Mouse (Mus musculus): ENCODE measurements at regions not wholly inside any gene's neighbourhood (a gene's known extent, or its start where the extent isn't known, plus 50 kb on each side); places are given as distances from the start of the nearest gene placed in this dataset.

GRCm38 (mm10) chr16:87044773-87045561 lies 309.0 kb upstream of the N6amt1 start:
- TF ChIP-seq CHD2 (IDR thresholded peaks at IDR 0.05; ENCODE audit: low read depth, low read length) (no peak), MAFK (IDR thresholded peaks at IDR 0.05; ENCODE audit: insufficient read depth, low read depth, low read length) (no peak), ZC3H11A (IDR thresholded peaks at IDR 0.05; ENCODE audit: borderline replicate concordance, low read depth, low read length) (no peak), ZNF384 (IDR thresholded peaks at IDR 0.05; ENCODE audit: low read depth, low read length) (no peak), HCFC1 (IDR thresholded peaks at IDR 0.05; ENCODE audit: borderline replicate concordance, insufficient read depth, low read length) (no peak)
- H3K9me3 ChIP-seq (ENCODE audit: control insufficient read depth, insufficient read depth, low read depth, low read length), result no peaks in the 10 kb centered on the region
- no peaks in the 10 kb centered on the region for H3K4me1 ChIP-seq (ENCODE audit: control insufficient read depth in 2 of 2, insufficient read depth in 2 of 2, low read length in 2 of 2, poor library complexity in 1 of 2)
- H3K9ac ChIP-seq (ENCODE audit: insufficient read depth, low read depth, low read length, poor library complexity, severe bottlenecking), result no peak overlapping the region
- H3K4me3 ChIP-seq (ENCODE audit: insufficient read depth in 1 of 2, low read depth in 1 of 2, low read length in 2 of 2, poor library complexity in 1 of 2, severe bottlenecking in 1 of 2), result no peak overlapping the region
- H3K27ac ChIP-seq (ENCODE audit: insufficient read depth, low read depth, low read length, poor library complexity, severe bottlenecking), result no peak overlapping the region
- in situ Hi-C loops (cut with MboI; ENCODE audit: low sequenced_read_pairs in 2 of 2, unreplicated experiment in 2 of 2), result no loop called here
- no peaks in the 10 kb centered on the region for H3K36me3 ChIP-seq (ENCODE audit: control insufficient read depth, insufficient read depth, low read length, poor library complexity, severe bottlenecking)
- no peak for DNase-seq (ENCODE audit: low read depth, low spot score)

DNA sequence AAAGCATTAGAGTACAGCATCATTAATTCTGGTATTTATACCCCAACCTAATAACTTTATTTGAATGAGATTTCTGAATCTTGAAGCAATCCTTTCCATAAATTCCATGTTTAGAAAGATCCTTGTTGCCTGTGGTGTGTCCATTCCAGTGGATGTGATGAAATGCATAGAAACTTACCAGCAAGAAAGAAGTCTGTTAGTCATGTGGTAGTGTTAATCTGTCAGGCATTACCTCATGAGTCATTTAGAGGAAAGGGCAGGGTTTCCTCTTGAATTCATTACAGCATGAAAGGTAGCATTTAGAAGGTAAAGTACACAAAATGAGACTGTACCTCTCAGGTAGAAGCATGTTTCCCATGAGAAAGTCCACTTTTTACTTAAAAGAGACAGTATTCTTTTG lies 310.3 kb upstream of the N6amt1 start:
- Histone ChIP-seq H3K9me3 (ENCODE audit: control insufficient read depth, insufficient read depth, low read depth, low read length) (no peaks in the 10 kb centered on the region), H3K27ac (ENCODE audit: insufficient read depth, low read depth, low read length, poor library complexity, severe bottlenecking) (no peak overlapping the region), H3K4me1 (ENCODE audit: control insufficient read depth in 2 of 2, insufficient read depth in 2 of 2, low read length in 2 of 2, poor library complexity in 1 of 2) (no peaks in the 10 kb centered on the region), H3K36me3 (ENCODE audit: control insufficient read depth, insufficient read depth, low read length, poor library complexity, severe bottlenecking) (no peaks in the 10 kb centered on the region), H3K9ac (ENCODE audit: insufficient read depth, low read depth, low read length, poor library complexity, severe bottlenecking) (no peak overlapping the region), H3K4me3 (ENCODE audit: insufficient read depth in 1 of 2, low read depth in 1 of 2, low read length in 2 of 2, poor library complexity in 1 of 2, severe bottlenecking in 1 of 2) (no peak overlapping the region)
- no peak for DNase-seq (ENCODE audit: low read depth, low spot score)
- in situ Hi-C loops (cut with MboI; ENCODE audit: low sequenced_read_pairs in 2 of 2, unreplicated experiment in 2 of 2), result no loop called here
- no peak for TF ChIP-seq HCFC1 (IDR thresholded peaks at IDR 0.05; ENCODE audit: borderline replicate concordance, insufficient read depth, low read length)
- TF ChIP-seq ZNF384 (IDR thresholded peaks at IDR 0.05; ENCODE audit: low read depth, low read length), result no peak
- no peak for TF ChIP-seq ZC3H11A (IDR thresholded peaks at IDR 0.05; ENCODE audit: borderline replicate concordance, low read depth, low read length)
- no peak for TF ChIP-seq MAFK (IDR thresholded peaks at IDR 0.05; ENCODE audit: insufficient read depth, low read depth, low read length)
- TF ChIP-seq CHD2 (IDR thresholded peaks at IDR 0.05; ENCODE audit: low read depth, low read length), result no peak

DNA sequence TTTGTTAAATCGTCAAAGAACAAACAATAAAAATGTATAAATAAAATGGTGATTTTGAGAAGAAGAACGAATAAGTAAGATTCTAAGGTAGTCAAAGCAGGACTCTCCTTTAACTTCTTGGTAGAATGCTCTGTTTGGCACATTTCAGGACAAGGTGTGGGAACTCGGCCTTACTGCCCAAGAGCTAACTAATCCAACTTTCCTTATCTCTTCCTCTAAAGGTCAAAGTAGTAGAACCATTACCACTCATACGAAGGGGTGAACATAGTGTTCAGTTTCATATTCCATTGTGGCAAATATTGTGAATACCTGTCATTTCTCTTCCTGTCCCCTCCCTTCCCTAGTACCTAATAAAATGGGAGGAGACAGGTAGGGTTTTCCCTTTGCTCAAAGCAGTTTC lies 313.6 kb upstream of the N6amt1 start:
- TF ChIP-seq CHD2 (IDR thresholded peaks at IDR 0.05; ENCODE audit: low read depth, low read length), result no peak
- TF ChIP-seq MAFK (IDR thresholded peaks at IDR 0.05; ENCODE audit: insufficient read depth, low read depth, low read length), result no peak
- TF ChIP-seq HCFC1 (IDR thresholded peaks at IDR 0.05; ENCODE audit: borderline replicate concordance, insufficient read depth, low read length), result no peak
- TF ChIP-seq ZC3H11A (IDR thresholded peaks at IDR 0.05; ENCODE audit: borderline replicate concordance, low read depth, low read length), result no peak
- TF ChIP-seq ZNF384 (IDR thresholded peaks at IDR 0.05; ENCODE audit: low read depth, low read length), result no peak
- H3K9ac ChIP-seq (ENCODE audit: insufficient read depth, low read depth, low read length, poor library complexity, severe bottlenecking), result no peak overlapping the region
- H3K4me3 ChIP-seq (ENCODE audit: insufficient read depth in 1 of 2, low read depth in 1 of 2, low read length in 2 of 2, poor library complexity in 1 of 2, severe bottlenecking in 1 of 2), result no peak overlapping the region
- in situ Hi-C loops (cut with MboI; ENCODE audit: low sequenced_read_pairs in 2 of 2, unreplicated experiment in 2 of 2), result no loop called here
- H3K4me1 ChIP-seq (ENCODE audit: control insufficient read depth in 2 of 2, insufficient read depth in 2 of 2, low read length in 2 of 2, poor library complexity in 1 of 2), result no peaks in the 10 kb centered on the region
- no peak overlapping the region for H3K27ac ChIP-seq (ENCODE audit: insufficient read depth, low read depth, low read length, poor library complexity, severe bottlenecking)
- no peak for DNase-seq (ENCODE audit: low read depth, low spot score)
- H3K36me3 ChIP-seq (ENCODE audit: control insufficient read depth, insufficient read depth, low read length, poor library complexity, severe bottlenecking), result no peaks in the 10 kb centered on the region
- H3K9me3 ChIP-seq (ENCODE audit: control insufficient read depth, insufficient read depth, low read depth, low read length), result no peaks in the 10 kb centered on the region

DNA sequence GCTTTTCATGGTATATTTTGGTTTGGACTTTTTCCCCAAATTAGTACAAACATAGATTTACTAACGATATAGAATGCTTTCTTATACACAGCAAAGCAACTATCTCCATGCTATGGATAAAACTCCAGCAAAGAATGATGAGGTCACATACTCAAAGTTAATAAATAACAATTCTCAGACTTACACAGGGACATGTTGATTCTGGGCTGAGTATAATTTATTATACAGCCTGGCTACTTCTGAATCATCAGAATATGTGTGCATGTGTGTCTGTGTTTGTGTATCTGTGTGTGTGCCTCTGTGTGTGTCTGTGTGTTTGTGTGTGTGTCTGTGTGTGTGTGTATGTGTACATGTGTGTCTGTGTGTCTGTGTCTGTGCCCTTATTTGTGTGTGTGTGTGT lies 314.1 kb upstream of the N6amt1 start:
- in situ Hi-C loops (cut with MboI; ENCODE audit: low sequenced_read_pairs in 2 of 2, unreplicated experiment in 2 of 2), result no loop called here
- TF ChIP-seq MAFK (IDR thresholded peaks at IDR 0.05; ENCODE audit: insufficient read depth, low read depth, low read length) (no peak), ZC3H11A (IDR thresholded peaks at IDR 0.05; ENCODE audit: borderline replicate concordance, low read depth, low read length) (no peak)
- no peak for DNase-seq (ENCODE audit: low read depth, low spot score)
- H3K27ac ChIP-seq (ENCODE audit: insufficient read depth, low read depth, low read length, poor library complexity, severe bottlenecking), result no peak overlapping the region
- no peak overlapping the region for H3K4me3 ChIP-seq (ENCODE audit: insufficient read depth in 1 of 2, low read depth in 1 of 2, low read length in 2 of 2, poor library complexity in 1 of 2, severe bottlenecking in 1 of 2)
- H3K9ac ChIP-seq (ENCODE audit: insufficient read depth, low read depth, low read length, poor library complexity, severe bottlenecking), result no peak overlapping the region
- no peaks in the 10 kb centered on the region for H3K9me3 ChIP-seq (ENCODE audit: control insufficient read depth, insufficient read depth, low read depth, low read length)
- H3K4me1 ChIP-seq (ENCODE audit: control insufficient read depth in 2 of 2, insufficient read depth in 2 of 2, low read length in 2 of 2, poor library complexity in 1 of 2), result no peaks in the 10 kb centered on the region
- no peaks in the 10 kb centered on the region for H3K36me3 ChIP-seq (ENCODE audit: control insufficient read depth, insufficient read depth, low read length, poor library complexity, severe bottlenecking)

DNA sequence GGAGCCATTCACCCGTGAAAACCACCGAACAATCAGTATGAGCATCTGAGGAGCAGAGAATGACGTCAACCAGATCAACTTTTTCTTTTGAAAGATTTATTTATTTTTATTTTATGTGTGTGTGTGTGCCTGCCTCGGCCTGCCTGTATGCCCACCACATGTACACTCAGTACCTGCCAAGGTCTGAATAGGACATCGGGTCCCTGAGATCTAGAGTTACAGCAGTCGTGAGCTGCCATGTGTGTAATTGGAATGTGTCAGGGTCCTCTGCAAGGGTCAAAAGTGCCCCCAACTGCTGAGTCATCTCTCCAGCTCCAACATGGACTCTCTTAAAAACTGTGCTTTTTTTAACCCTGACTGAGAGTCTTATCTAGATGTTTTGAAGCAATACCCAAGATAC lies 316.9 kb upstream of the N6amt1 start:
- Histone ChIP-seq H3K36me3 (ENCODE audit: control insufficient read depth, insufficient read depth, low read length, poor library complexity, severe bottlenecking) (no peaks in the 10 kb centered on the region), H3K9ac (ENCODE audit: insufficient read depth, low read depth, low read length, poor library complexity, severe bottlenecking) (no peak overlapping the region), H3K27ac (ENCODE audit: insufficient read depth, low read depth, low read length, poor library complexity, severe bottlenecking) (no peak overlapping the region), H3K4me1 (ENCODE audit: control insufficient read depth in 2 of 2, insufficient read depth in 2 of 2, low read length in 2 of 2, poor library complexity in 1 of 2) (no peaks in the 10 kb centered on the region), H3K9me3 (ENCODE audit: control insufficient read depth, insufficient read depth, low read depth, low read length) (no peaks in the 10 kb centered on the region), H3K4me3 (ENCODE audit: insufficient read depth in 1 of 2, low read depth in 1 of 2, low read length in 2 of 2, poor library complexity in 1 of 2, severe bottlenecking in 1 of 2) (no peak overlapping the region)
- TF ChIP-seq CHD2 (IDR thresholded peaks at IDR 0.05; ENCODE audit: low read depth, low read length) (no peak), MAFK (IDR thresholded peaks at IDR 0.05; ENCODE audit: insufficient read depth, low read depth, low read length) (no peak), HCFC1 (IDR thresholded peaks at IDR 0.05; ENCODE audit: borderline replicate concordance, insufficient read depth, low read length) (no peak), ZC3H11A (IDR thresholded peaks at IDR 0.05; ENCODE audit: borderline replicate concordance, low read depth, low read length) (no peak), ZNF384 (IDR thresholded peaks at IDR 0.05; ENCODE audit: low read depth, low read length) (no peak)
- in situ Hi-C loops (cut with MboI; ENCODE audit: low sequenced_read_pairs in 2 of 2, unreplicated experiment in 2 of 2), result no loop called here
- no peak for DNase-seq (ENCODE audit: low read depth, low spot score)

Data from ES-E14 (cell line).